Mouse (Mus musculus) bone marrow macrophage, adult 2 months (primary cell): ENCODE results near the gene AY074887.

Source experiments
- CTCF ChIP-seq: IDR thresholded peaks from 2 replicates; pipeline ENCODE4 v1.5.1; 2012; ENCODE audit warnings: low read depth, mild to moderate bottlenecking, low read length, moderate library complexity
- POLR2A ChIP-seq: IDR thresholded peaks from 2 replicates; pipeline ENCODE4 v1.6.1; 2012; ENCODE audit warnings: mild to moderate bottlenecking, low read depth, low read length, borderline replicate concordance

DNA sequence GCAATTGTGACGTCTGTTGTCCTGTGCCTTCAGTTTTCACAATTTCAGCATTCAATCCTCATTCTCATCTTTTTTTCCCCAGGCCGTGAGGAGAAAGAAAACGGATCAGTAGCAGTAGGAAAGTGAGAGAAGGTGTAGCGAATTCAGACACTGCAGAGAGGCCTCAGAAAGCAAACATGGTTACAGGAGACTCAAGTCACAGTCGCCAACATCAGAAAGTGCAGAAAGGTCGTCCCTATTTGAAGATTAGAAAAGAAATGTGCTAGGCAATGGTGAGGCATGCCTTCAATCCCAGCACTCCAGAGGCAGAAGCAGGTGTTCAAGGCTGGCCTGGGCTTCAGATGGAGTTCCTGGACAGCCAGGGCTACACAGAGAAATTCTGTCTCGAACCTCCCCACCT, 35.2 kb downstream of the AY074887 start:
- TF ChIP-seq CTCF (no peak), POLR2A (no peak)
